ENCODE assay signal across 25 mouse cellular contexts in genomic region chr6:127538118-127538517, GRCm38 (mm10). TPM values are rescaled to one million over a fixed set of nuclear protein-coding genes. Genes with fewer than 3 reads are reported as not detected.
DNase-seq lines count a peak whose midpoint lies in the region; ATAC-seq and TF ChIP-seq lines count a peak whose summit lies in the region.
"Had no signal": no experiment of that assay in that cellular context is flagged by ENCODE, and none has a peak within 500 bp of the region (broad histone marks: within the 10 kb centered on the region; RNA-seq: fewer than 3 reads in every experiment).

No protein-coding gene starts in this region.

- peak; percentile 68 for ATAC-seq in frontal cortex, adult (ENCODE audit: low TSS enrichment)
- ATAC-seq: activated CD4-positive, CD25-positive, alpha-beta regulatory T cell, adult 4 months; CD4-positive, CD25-positive, alpha-beta regulatory T cell, adult 4 months; forebrain, embryonic 14.5 days; forebrain, embryonic 16.5 days; Patski had no signal

- no peak for TF ChIP-seq CTCF in left cerebral cortex, adult 2 months (IDR thresholded peaks at IDR 0.05)

- intact Hi-C loops in left cerebral cortex, adult 2 months (cut with DNase I), result no loop called here

- H3K4me3 ChIP-seq in left cerebral cortex, adult 2 months, result no peak overlapping the region
- H3K4me3 ChIP-seq: embryonic facial prominence, embryonic 13.5 days; embryonic facial prominence, embryonic 15.5 days; erythroblast, embryonic 14.5 days; forebrain, embryonic 10.5 days; forebrain, embryonic 12.5 days had no signal

- H3K27ac ChIP-seq in left cerebral cortex, adult 2 months, result peak overlapping the region; percentile 8
- H3K27ac ChIP-seq: embryonic facial prominence, embryonic 13.5 days; embryonic facial prominence, embryonic 15.5 days; forebrain, embryonic 10.5 days; forebrain, embryonic 12.5 days had no signal

- DNase-seq in frontal cortex, postnatal 25 days (ENCODE audit: low spot score in 2 of 2), result no peak
- no peak for DNase-seq in left cerebral cortex, adult 2 months (ENCODE audit: extremely low spot score in 1 of 2, low spot score in 2 of 2)
- DNase-seq in left cerebral cortex, adult 18-20 months (ENCODE audit: low spot score in 2 of 2), result no peak
- peak; percentile 46 for DNase-seq in brain, adult 2 months (ENCODE audit: low read depth, low spot score)
- no peak for DNase-seq in retina, postnatal 1 day
- DNase-seq: adrenal gland, adult 8-10 months; adrenal gland, postnatal 14 days; B cell, adult 2 months; cerebellum, adult 11 months; cerebellum, adult 18-20 months; cerebellum, adult 8-10 months; cerebellum, postnatal 10 days; cerebellum, postnatal 25 days; embryo, embryonic 11 days had no signal

RNA-seq across cellular contexts. Expression of gene Cracr2a, which starts 23.0 kb away (rescaled TPM):
- 1 to 10 TPM; 2.6 to 3.1 TPM for total RNA-seq in left cerebral cortex, adult 2 months (2021)
- 1 to 10 TPM; 1.5 to 3.0 TPM for total RNA-seq in left cerebral cortex, adult 18-20 months (2021)
